Mouse (Mus musculus): ENCODE measurements at regions not wholly inside any gene's neighbourhood (a gene's known extent, or its start where the extent isn't known, plus 50 kb on each side); places are given as distances from the start of the nearest gene placed in this dataset.

DNA sequence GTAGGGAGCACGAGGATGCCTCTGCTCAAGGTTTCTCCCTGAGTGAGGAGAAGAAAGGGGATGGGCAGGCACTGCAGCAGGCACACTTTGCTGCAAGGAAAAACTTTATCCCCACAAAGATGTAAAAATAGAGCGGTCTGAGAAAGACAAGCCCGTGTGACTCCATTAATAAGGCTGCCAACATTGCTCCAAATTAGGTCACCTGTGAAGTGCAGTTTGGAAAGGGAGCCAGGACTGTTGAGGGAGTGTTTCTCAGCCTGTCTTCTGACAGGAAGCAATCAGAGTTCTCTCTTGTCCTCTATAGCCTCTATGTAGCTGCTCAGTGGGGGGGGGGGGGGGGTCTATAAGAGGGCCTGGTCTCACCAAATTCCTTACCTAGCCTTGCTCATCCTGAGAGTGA, 51.0 kb downstream of the Gm10234 start:
- no peak overlapping the region for H3K27ac ChIP-seq (ENCODE audit: low read depth, low read length)
- H3K27me3 ChIP-seq (ENCODE audit: insufficient read depth, low read length), result no peaks in the 10 kb centered on the region
- DNase-seq (ENCODE audit: low spot score) (no peak), ATAC-seq (ENCODE audit: low FRiP score) (no peak)
- no peaks in the 10 kb centered on the region for H3K4me1 ChIP-seq (ENCODE audit: insufficient read depth, low read length)
- no peaks in the 10 kb centered on the region for H3K9me3 ChIP-seq (ENCODE audit: low read length)
- H3K9ac ChIP-seq (replicated peaks; ENCODE audit: low read length, poor library complexity, severe bottlenecking), result no peak overlapping the region
- WGBS, result 81% methylated on average over 3 of the region's 3 CpGs
- no peak overlapping the region for H3K4me2 ChIP-seq (ENCODE audit: low read depth, low read length, poor library complexity, severe bottlenecking)
- H3K36me3 ChIP-seq (ENCODE audit: insufficient read depth, low read length), result no peaks in the 10 kb centered on the region
- H3K4me3 ChIP-seq (ENCODE audit: low read depth, low read length), result no peak overlapping the region
- no peak for TF ChIP-seq CTCF (IDR thresholded peaks at IDR 0.05)

DNA sequence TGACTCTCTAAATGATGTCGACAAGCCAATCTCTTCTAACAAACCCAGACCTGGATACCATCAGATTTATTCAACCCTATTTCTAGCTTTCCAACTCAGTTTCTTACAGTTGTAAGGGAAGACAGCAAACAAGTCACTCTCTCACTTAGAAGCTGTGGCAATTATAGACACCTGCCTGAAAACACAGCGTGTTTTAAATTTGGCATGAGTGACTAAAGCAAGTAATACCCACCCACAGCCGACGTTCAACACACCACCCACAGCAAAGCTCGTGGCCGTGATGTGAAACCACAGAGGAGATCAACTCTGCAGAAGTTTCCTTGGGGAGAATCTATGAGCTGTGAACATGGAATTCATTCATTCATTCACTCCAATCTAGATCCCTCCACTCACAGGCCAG, 52.4 kb downstream of the Gm10234 start:
- ATAC-seq (ENCODE audit: low FRiP score), result no peak
- WGBS, result 90% methylated on average over 6 of the region's 6 CpGs
- H3K4me2 ChIP-seq (ENCODE audit: low read depth, low read length, poor library complexity, severe bottlenecking), result no peak overlapping the region

DNA sequence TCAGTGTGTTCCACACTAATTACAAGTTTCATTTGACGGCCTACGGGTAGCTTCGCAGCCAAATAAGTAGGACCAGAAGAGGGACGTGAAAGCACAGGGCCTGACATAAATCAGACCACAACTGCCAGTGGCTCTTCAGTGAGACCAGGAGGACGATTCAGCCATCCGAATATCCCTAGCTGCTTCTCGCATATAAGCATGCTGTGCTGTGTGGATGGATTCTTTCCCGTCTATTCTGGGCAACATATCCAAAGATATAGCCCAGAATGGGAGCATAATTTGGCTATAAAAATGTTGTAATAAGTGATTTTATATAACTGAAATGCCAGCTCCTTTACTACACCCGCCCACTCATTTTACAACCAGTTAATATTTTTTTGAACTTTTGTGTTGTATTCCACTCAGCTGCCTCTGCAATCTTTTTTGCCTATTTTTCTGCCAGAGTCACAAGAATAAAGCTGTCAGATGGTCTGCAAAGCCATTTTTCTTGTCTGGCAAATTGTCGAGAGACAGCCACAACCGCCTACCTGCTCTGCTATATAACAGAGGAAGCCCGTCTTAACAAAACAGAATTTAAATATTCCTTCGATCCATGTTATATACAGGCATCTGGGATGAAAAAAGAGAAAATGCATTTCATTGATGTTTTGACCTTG, 55.8 kb downstream of the Gm10234 start:
- no peak overlapping the region for H3K27ac ChIP-seq (ENCODE audit: low read depth, low read length)
- TF ChIP-seq CTCF (IDR thresholded peaks at IDR 0.05), result no peak
- no peak overlapping the region for H3K4me3 ChIP-seq (ENCODE audit: low read depth, low read length)
- H3K9me3 ChIP-seq (ENCODE audit: low read length), result no peaks in the 10 kb centered on the region
- no peaks in the 10 kb centered on the region for H3K4me1 ChIP-seq (ENCODE audit: insufficient read depth, low read length)
- ATAC-seq (ENCODE audit: low FRiP score) (no peak), DNase-seq (ENCODE audit: low spot score) (no peak)
- H3K4me2 ChIP-seq (ENCODE audit: low read depth, low read length, poor library complexity, severe bottlenecking), result no peak overlapping the region
- 75% methylated on average over 13 of the region's 13 CpGs for WGBS
- H3K9ac ChIP-seq (replicated peaks; ENCODE audit: low read length, poor library complexity, severe bottlenecking), result no peak overlapping the region
- no peaks in the 10 kb centered on the region for H3K36me3 ChIP-seq (ENCODE audit: insufficient read depth, low read length)
- no peaks in the 10 kb centered on the region for H3K27me3 ChIP-seq (ENCODE audit: insufficient read depth, low read length)

More for the DNA sequence above, 52.4 kb downstream of the Gm10234 start:
- no peak for TF ChIP-seq CTCF (IDR thresholded peaks at IDR 0.05)
- Histone ChIP-seq H3K36me3 (ENCODE audit: insufficient read depth, low read length) (no peaks in the 10 kb centered on the region), H3K4me1 (ENCODE audit: insufficient read depth, low read length) (no peaks in the 10 kb centered on the region), H3K9me3 (ENCODE audit: low read length) (no peaks in the 10 kb centered on the region), H3K9ac (replicated peaks; ENCODE audit: low read length, poor library complexity, severe bottlenecking) (no peak overlapping the region), H3K27me3 (ENCODE audit: insufficient read depth, low read length) (no peaks in the 10 kb centered on the region), H3K27ac (ENCODE audit: low read depth, low read length) (no peak overlapping the region), H3K4me3 (ENCODE audit: low read depth, low read length) (no peak overlapping the region)
- no peak for DNase-seq (ENCODE audit: low spot score)

DNA sequence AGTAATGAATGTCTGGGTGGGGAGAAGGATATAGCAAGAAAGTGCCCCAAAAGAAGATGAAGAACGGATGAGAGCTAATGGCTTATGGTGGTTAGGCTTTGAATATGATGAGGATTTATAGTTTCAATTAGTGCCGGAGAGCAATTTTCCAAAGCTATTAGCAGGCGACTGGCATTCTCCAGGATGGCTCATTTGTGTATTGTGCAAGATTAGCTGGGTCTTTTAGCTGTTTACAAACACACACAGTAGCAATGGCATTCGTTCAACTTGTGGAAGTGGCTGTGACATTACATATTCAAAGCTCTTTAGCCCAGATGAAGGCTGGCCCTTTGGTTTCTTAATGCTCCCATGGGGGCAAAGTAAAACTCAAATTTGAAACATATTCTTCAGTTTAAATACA, 56.4 kb downstream of the Gm10234 start:
- DNase-seq (ENCODE audit: low spot score) (peak; percentile 48), ATAC-seq (ENCODE audit: low FRiP score) (no peak)
- WGBS, result 73% methylated on average over 4 of the region's 4 CpGs
- H3K9me3 ChIP-seq (ENCODE audit: low read length), result no peaks in the 10 kb centered on the region
- no peaks in the 10 kb centered on the region for H3K36me3 ChIP-seq (ENCODE audit: insufficient read depth, low read length)
- H3K27ac ChIP-seq (ENCODE audit: low read depth, low read length), result no peak overlapping the region
- no peak overlapping the region for H3K4me3 ChIP-seq (ENCODE audit: low read depth, low read length)
- H3K4me2 ChIP-seq (ENCODE audit: low read depth, low read length, poor library complexity, severe bottlenecking), result no peak overlapping the region
- no peak for TF ChIP-seq CTCF (IDR thresholded peaks at IDR 0.05)
- H3K27me3 ChIP-seq (ENCODE audit: insufficient read depth, low read length), result no peaks in the 10 kb centered on the region
- H3K4me1 ChIP-seq (ENCODE audit: insufficient read depth, low read length), result no peaks in the 10 kb centered on the region
- no peak overlapping the region for H3K9ac ChIP-seq (replicated peaks; ENCODE audit: low read length, poor library complexity, severe bottlenecking)
